Mouse (Mus musculus) pancreas, adult 10 weeks (tissue): ENCODE data around the gene Lrrtm1. TPM values are rescaled to one million over a fixed set of nuclear protein-coding genes. Genes with fewer than 3 reads are reported as not detected.

Source experiments
- polyA plus RNA-seq: library from polyadenylated mRNA; stranded (reverse); fragments of 350-450 nt; fragmentation: Illumina TruSeq; extraction: RNeasy Lipid Tissue Mini Kit (QIAGEN cat#74804); gene quantifications from one replicate; pipeline ENCODE4 v1.2.3, GENCODE M21; 2015; ENCODE audit warnings: low read depth, low replicate concordance; ENCODE audit not compliant: insufficient read depth

The Lrrtm1 gene
- not detected for polyA plus RNA-seq

DNA sequence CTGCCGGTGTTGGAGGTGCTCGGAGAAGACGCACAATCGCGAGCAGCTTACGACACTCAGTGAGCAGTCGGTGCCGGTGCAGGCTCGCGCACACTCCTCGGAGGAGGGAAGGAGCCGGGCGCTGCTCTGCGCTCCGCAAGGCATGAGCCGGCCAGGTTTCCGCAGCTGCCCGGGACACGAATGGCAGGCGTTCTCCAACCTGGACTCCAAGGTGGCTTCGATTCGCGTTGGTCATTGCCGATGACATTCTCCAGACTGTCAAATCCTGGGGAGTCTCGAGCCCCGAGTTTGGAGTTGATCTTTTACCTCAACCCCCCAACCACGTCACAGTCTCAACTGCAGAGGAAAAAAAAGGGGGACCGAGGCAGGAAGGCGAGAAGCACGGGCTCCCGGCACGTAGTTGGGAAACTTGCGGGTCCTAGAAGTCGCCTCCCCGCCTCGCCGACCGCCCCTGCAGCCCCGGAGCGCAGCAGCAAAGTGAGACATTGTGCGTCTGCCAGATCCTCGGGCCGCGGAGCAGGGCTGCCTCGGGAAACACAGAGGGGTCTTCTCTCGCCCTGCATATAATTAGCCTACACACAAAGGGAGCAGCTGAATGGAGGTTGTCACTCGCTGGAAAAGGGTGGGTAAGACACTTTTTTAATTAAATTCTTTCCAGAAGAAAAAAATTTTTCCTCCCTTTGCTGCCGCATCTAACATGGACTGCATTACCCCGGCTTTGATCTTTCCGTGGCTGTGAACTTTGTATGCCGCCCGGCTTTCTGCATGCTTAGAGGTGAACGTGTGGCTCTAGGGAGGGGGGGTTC, at the start of gene Lrrtm1:
TSS of gene Lrrtm1 (plus strand) at position 89 of the 806 bp plus-strand sequence.

